Mouse (Mus musculus) thymus, adult 2 months (tissue): ENCODE results near the gene Psmd13.

ENCODE experiments used
- CTCF ChIP-seq: fragments of 200-500 bp; IDR thresholded peaks from 2 replicates; pipeline ENCODE4 v1.5.1; 2012; ENCODE audit warnings: mild to moderate bottlenecking, control low read depth, low read length, moderate library complexity, borderline replicate concordance; ENCODE audit not compliant: control insufficient read depth, poor library complexity, insufficient read depth; ENCODE audit errors: extremely low read depth
- POLR2A ChIP-seq: fragments of 200-500 bp; IDR thresholded peaks from 2 replicates; pipeline ENCODE4 v1.6.1; 2012; ENCODE audit warnings: mild to moderate bottlenecking, low read length, control low read depth, moderate library complexity; ENCODE audit not compliant: control insufficient read depth, poor library complexity, insufficient read depth; ENCODE audit errors: extremely low read depth

GRCm38 (mm10) chr7:140846676-140847075 lies 35.1 kb upstream of the Psmd13 start:
- TF ChIP-seq CTCF: no peak
- TF ChIP-seq POLR2A: no peak
